Mouse (Mus musculus): ENCODE measurements around the gene Mst1.

GRCm38 (mm10) chr9:108048566-108048955, 31.7 kb upstream of the Mst1 start:
- TF ChIP-seq CTCF (IDR thresholded peaks at IDR 0.05; ENCODE audit: borderline replicate concordance, control insufficient read depth, extremely low read depth, insufficient read depth, low read length, poor library complexity) (no peak), POLR2A (IDR thresholded peaks at IDR 0.05; ENCODE audit: control insufficient read depth, extremely low read depth, insufficient read depth, low read length, poor library complexity) (no peak)

Measured in thymus, adult 2 months (tissue).